Mouse (Mus musculus) heart, embryonic 12.5 days (tissue): ENCODE data around the gene Tor1a. TPM values are rescaled to one million over a fixed set of nuclear protein-coding genes. Genes with fewer than 3 reads are reported as not detected.
A peak's percentile ranks its signal among the peaks of the same experiment; 100 is the strongest.
"Not testable (repeated sequence)": the region's sequence is repeated elsewhere in the genome, so short reads cannot be mapped to it uniquely, and the experiment has no call there.

ENCODE experiments used
- ATAC-seq: fragments of 200-750 bp; cut with Nextera tagmentation; 2 replicates; pipeline ENCODE4 v1.8.0; 2017; ENCODE audit warnings: moderate TSS enrichment, moderate library complexity; ENCODE audit not compliant: insufficient number of reproducible peaks, low FRiP score
- H3K27ac ChIP-seq: fragments of 300-500 bp; sonication (generic); 2 replicates; pipeline ENCODE4 v1.5.1; 2016; ENCODE audit warnings: mild to moderate bottlenecking, moderate library complexity; ENCODE audit not compliant: poor library complexity, severe bottlenecking
- H3K27me3 ChIP-seq: fragments of 300-500 bp; sonication (generic); replicated peaks from 2 replicates; pipeline ENCODE4 v1.6.1; 2016; ENCODE audit warnings: mild to moderate bottlenecking, moderate library complexity
- H3K36me3 ChIP-seq: fragments of 300-500 bp; sonication (generic); 2 replicates; pipeline ENCODE4 v1.6.1; 2016; ENCODE audit warnings: mild to moderate bottlenecking, moderate library complexity
- H3K4me1 ChIP-seq: fragments of 300-500 bp; sonication (generic); replicated peaks from 2 replicates; pipeline ENCODE4 v1.6.1; 2016; ENCODE audit warnings: mild to moderate bottlenecking
- H3K4me2 ChIP-seq: fragments of 300-500 bp; sonication (generic); 2 replicates; pipeline ENCODE4 v1.6.1; 2016; ENCODE audit warnings: mild to moderate bottlenecking, moderate library complexity
- H3K4me3 ChIP-seq: fragments of 300-500 bp; sonication (generic); 2 replicates; pipeline ENCODE4 v1.5.1; 2016; ENCODE audit warnings: mild to moderate bottlenecking
- H3K9ac ChIP-seq: fragments of 300-500 bp; sonication (generic); 2 replicates; pipeline ENCODE4 v1.6.1; 2016; ENCODE audit warnings: mild to moderate bottlenecking, moderate library complexity
- H3K9me3 ChIP-seq: fragments of 300-500 bp; sonication (generic); replicated peaks from 2 replicates; pipeline ENCODE4 v1.6.1; 2016; ENCODE audit warnings: mild to moderate bottlenecking, moderate library complexity
- WGBS: fragments of 180-500 bp; shearing (Covaris S2); methylation state at CpG from one replicate; pipeline ENCODE4 v1.1.7; 2016; 5-methylcytosine and 5-hydroxymethylcytosine counted together
- polyA plus RNA-seq: library from polyadenylated mRNA; unstranded; fragments of >200 nt; fragmentation: Nextera tagmentation; extraction: Ambion mirVana; gene quantifications from 2 replicates; pipeline ENCODE4 v1.2.1, GENCODE M21; 2016

The Tor1a gene
- polyA plus RNA-seq, 1 experiment from 2014 or later: 56.4 TPM

GRCm38 (mm10) chr2:30917649-30918048 lies 50.1 kb downstream of the Tor1a start:
- ATAC-seq: no peak
- no peaks in the 10 kb centered on the region for H3K27me3 ChIP-seq
- no peaks in the 10 kb centered on the region for H3K36me3 ChIP-seq
- no peaks in the 10 kb centered on the region for H3K9me3 ChIP-seq
- peaks cover 35% of the 10 kb centered on the region for H3K4me1 ChIP-seq
- no peak overlapping the region for H3K4me3 ChIP-seq
- WGBS: 81% methylated on average over 7 of the region's 7 CpGs
- H3K4me2 ChIP-seq: no peak overlapping the region
- H3K27ac ChIP-seq: no peak overlapping the region
- no peak overlapping the region for H3K9ac ChIP-seq

- not testable (repeated sequence) for H3K27ac ChIP-seq, H3K9me3 ChIP-seq, H3K9ac ChIP-seq, H3K4me2 ChIP-seq, H3K36me3 ChIP-seq, H3K27me3 ChIP-seq, H3K4me3 ChIP-seq, ATAC-seq
- WGBS: 73% methylated on average over 6 of the region's 6 CpGs
- H3K4me1 ChIP-seq: peaks cover 43% of the 10 kb centered on the region
Observed at GRCm38 (mm10) chr2:30915933-30916332, 51.8 kb downstream of the Tor1a start.

DNA sequence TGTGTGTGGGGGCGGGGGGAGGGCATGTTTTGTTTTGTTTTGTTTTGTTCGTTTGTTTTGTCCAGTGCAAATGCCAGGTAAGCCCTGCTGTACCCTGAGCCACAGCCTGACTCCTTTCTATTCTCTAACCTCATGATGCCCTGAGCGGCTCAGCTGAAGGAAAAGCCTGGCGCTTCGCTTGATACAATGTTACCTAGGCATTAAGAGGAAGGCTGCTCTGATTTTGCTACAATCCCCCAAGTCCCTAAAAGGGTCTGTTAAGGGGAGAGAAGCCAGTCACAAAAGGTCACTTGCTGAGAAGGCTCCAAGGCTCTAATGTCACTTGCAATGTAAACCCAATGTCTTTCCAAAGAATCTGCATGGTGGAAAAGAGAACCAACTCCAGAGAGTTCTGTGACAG lies 52.4 kb downstream of the Tor1a start:
- Histone ChIP-seq H3K27ac (no peak overlapping the region), H3K36me3 (no peaks in the 10 kb centered on the region), H3K4me3 (no peak overlapping the region), H3K9me3 (no peaks in the 10 kb centered on the region), H3K4me2 (no peak overlapping the region), H3K27me3 (no peaks in the 10 kb centered on the region), H3K9ac (no peak overlapping the region), H3K4me1 (peaks cover 43% of the 10 kb centered on the region)
- no peak for ATAC-seq
- 78% methylated on average over 5 of the region's 5 CpGs for WGBS

DNA sequence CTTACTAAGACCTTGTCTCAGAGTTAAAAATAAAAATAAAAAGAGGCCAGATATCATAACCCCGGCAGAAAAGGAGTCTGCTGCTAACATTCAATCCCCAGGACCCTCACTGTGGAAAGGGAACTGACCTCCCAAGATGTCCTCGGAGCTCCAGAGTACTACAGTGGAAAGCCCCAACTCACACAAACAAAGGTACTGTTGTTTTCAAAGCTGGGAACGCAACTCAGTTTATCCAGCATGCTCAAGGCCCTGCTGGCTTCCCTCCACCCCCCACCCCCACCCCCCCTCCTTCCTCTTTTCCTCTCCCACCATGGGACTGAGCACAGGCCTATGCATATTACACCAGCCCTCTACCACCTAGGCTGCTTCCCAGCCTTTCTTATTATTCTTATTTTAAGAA lies 52.9 kb downstream of the Tor1a start:
- H3K36me3 ChIP-seq: no peaks in the 10 kb centered on the region
- H3K9me3 ChIP-seq: no peaks in the 10 kb centered on the region
- no peaks in the 10 kb centered on the region for H3K27me3 ChIP-seq
- H3K27ac ChIP-seq: no peak overlapping the region
- no peak overlapping the region for H3K9ac ChIP-seq
- WGBS: 52% methylated on average over 3 of the region's 3 CpGs
- H3K4me1 ChIP-seq: peaks cover 39% of the 10 kb centered on the region
- H3K4me2 ChIP-seq: no peak overlapping the region
- no peak for ATAC-seq
- H3K4me3 ChIP-seq: no peak overlapping the region

- Histone ChIP-seq H3K27me3 (no peaks in the 10 kb centered on the region), H3K27ac (no peak overlapping the region), H3K4me2 (no peak overlapping the region), H3K4me3 (no peak overlapping the region), H3K9ac (no peak overlapping the region), H3K4me1 (peaks cover 23% of the 10 kb centered on the region), H3K36me3 (no peaks in the 10 kb centered on the region), H3K9me3 (no peaks in the 10 kb centered on the region)
- ATAC-seq: no peak
- WGBS: 83% methylated on average over 8 of the region's 8 CpGs
Observed at GRCm38 (mm10) chr2:30913022-30913421, 54.7 kb downstream of the Tor1a start.

GRCm38 (mm10) chr2:30912291-30912773 lies 55.4 kb downstream of the Tor1a start:
- ATAC-seq: peak; percentile 18; the same call in 1 of the 2 replicates
- Histone ChIP-seq H3K27me3 (no peaks in the 10 kb centered on the region), H3K9ac (no peak overlapping the region), H3K4me1 (peaks cover 17% of the 10 kb centered on the region), H3K4me2 (no peak overlapping the region), H3K36me3 (no peaks in the 10 kb centered on the region), H3K4me3 (no peak overlapping the region), H3K27ac (peak overlapping the region; percentile 45), H3K9me3 (no peaks in the 10 kb centered on the region)
- 33% methylated on average over 4 of the region's 4 CpGs for WGBS

Other genes starting within 250 kb of the Tor1a start
- 1.0 and 2.2 TPM in 2 replicates for gene 1700001O22Rik, start 164.3 kb downstream of the Tor1a start, polyA plus RNA-seq
- 77.2 and 78.8 TPM in 2 replicates for gene Ntmt1, start 160.1 kb downstream of the Tor1a start, polyA plus RNA-seq
- 24.2 and 25.5 TPM in 2 replicates for gene Asb6, start 137.6 kb downstream of the Tor1a start, polyA plus RNA-seq
- 58.8 and 63.9 TPM in 2 replicates for gene Prrx2, start 133.0 kb downstream of the Tor1a start, polyA plus RNA-seq
- 2.3 and 4.3 TPM in 2 replicates for gene Ptges, start 38.1 kb downstream of the Tor1a start, polyA plus RNA-seq
- 25.1 and 25.8 TPM in 2 replicates for gene Tor1b, start 15.0 kb downstream of the Tor1a start, polyA plus RNA-seq
- 33.8 and 35.5 TPM in 2 replicates for gene BC005624, start 14.3 kb upstream of the Tor1a start, polyA plus RNA-seq
- 27.4 and 27.9 TPM in 2 replicates for gene Usp20, start 14.3 kb upstream of the Tor1a start, polyA plus RNA-seq
- 21.4 and 23.8 TPM in 2 replicates for gene Fnbp1, start 174.1 kb upstream of the Tor1a start, polyA plus RNA-seq
- 37.4 and 40.4 TPM in 2 replicates for gene Gpr107, start 184.4 kb upstream of the Tor1a start, polyA plus RNA-seq